Mouse (Mus musculus) embryonic facial prominence, embryonic 12.5 days (tissue): ENCODE data around the gene Noxa1. TPM values are rescaled to one million over a fixed set of nuclear protein-coding genes. Genes with fewer than 3 reads are reported as not detected.

Source experiments
- ATAC-seq: fragments of 200-750 bp; cut with Nextera tagmentation; 2 replicates; pipeline ENCODE4 v1.8.0; 2017; ENCODE audit not compliant: insufficient number of reproducible peaks, insufficient read depth, low FRiP score, low TSS enrichment
- H3K27ac ChIP-seq: fragments of 300-500 bp; sonication (generic); 2 replicates; pipeline ENCODE4 v1.5.1; 2016; ENCODE audit warnings: mild to moderate bottlenecking
- H3K27me3 ChIP-seq: fragments of 300-500 bp; sonication (generic); 2 replicates; pipeline ENCODE4 v1.6.1; 2016; ENCODE audit warnings: mild to moderate bottlenecking, moderate library complexity
- H3K36me3 ChIP-seq: fragments of 300-500 bp; sonication (generic); 2 replicates; pipeline ENCODE4 v1.6.1; 2016; ENCODE audit warnings: mild to moderate bottlenecking
- H3K4me1 ChIP-seq: fragments of 300-500 bp; sonication (generic); 2 replicates; pipeline ENCODE4 v1.6.1; 2016
- H3K4me2 ChIP-seq: fragments of 300-500 bp; sonication (generic); replicated peaks from 2 replicates; pipeline ENCODE4 v1.6.1; 2016; ENCODE audit warnings: mild to moderate bottlenecking, moderate library complexity
- H3K4me3 ChIP-seq: fragments of 300-500 bp; sonication (generic); 2 replicates; pipeline ENCODE4 v1.5.1; 2016; ENCODE audit warnings: mild to moderate bottlenecking
- H3K9ac ChIP-seq: fragments of 300-500 bp; sonication (generic); 2 replicates; pipeline ENCODE4 v1.6.1; 2016; ENCODE audit warnings: mild to moderate bottlenecking, moderate library complexity
- H3K9me3 ChIP-seq: fragments of 300-500 bp; sonication (generic); 2 replicates; pipeline ENCODE4 v1.6.1; 2016; ENCODE audit warnings: mild to moderate bottlenecking, moderate library complexity
- WGBS: fragments of 180-500 bp; shearing (Covaris S2); methylation state at CpG from one replicate; pipeline ENCODE4 v1.1.7; 2016; 5-methylcytosine and 5-hydroxymethylcytosine counted together
- polyA plus RNA-seq: library from polyadenylated mRNA; unstranded; fragments of >200 nt; fragmentation: Nextera tagmentation; extraction: Ambion mirVana; gene quantifications from 2 replicates; pipeline ENCODE4 v1.2.1, GENCODE M21; 2016

Gene Noxa1
- polyA plus RNA-seq, 1 experiment from 2014 or later, result not detected

GRCm38 (mm10) chr2:25094785-25095108 lies 202 bp downstream of the Noxa1 start:
- Histone ChIP-seq H3K27me3 (peaks cover 19% of the 10 kb centered on the region), H3K4me2 (peak overlapping the region; percentile 36), H3K9me3 (no peaks in the 10 kb centered on the region), H3K4me3 (peak overlapping the region; percentile 6; the same call in 1 of the 2 replicates), H3K27ac (no peak overlapping the region), H3K36me3 (no peaks in the 10 kb centered on the region), H3K4me1 (peaks cover 3% of the 10 kb centered on the region; the same call in 1 of the 2 replicates), H3K9ac (no peak overlapping the region)
- WGBS, result 43% methylated on average over 17 of the region's 17 CpGs
- ATAC-seq, result no peak

GRCm38 (mm10) chr2:25088636-25089035 lies 6.3 kb downstream of the Noxa1 start:
- Histone ChIP-seq H3K4me1 (no peaks in the 10 kb centered on the region), H3K9me3 (no peaks in the 10 kb centered on the region), H3K4me2 (no peak overlapping the region), H3K36me3 (no peaks in the 10 kb centered on the region), H3K27ac (no peak overlapping the region), H3K9ac (no peak overlapping the region), H3K4me3 (no peak overlapping the region), H3K27me3 (no peaks in the 10 kb centered on the region)
- 75% methylated on average over 3 of the region's 3 CpGs for WGBS
- ATAC-seq, result no peak

GRCm38 (mm10) chr2:25087842-25088241 lies 7.1 kb downstream of the Noxa1 start:
- ATAC-seq, result no peak
- Histone ChIP-seq H3K4me3 (no peak overlapping the region), H3K27ac (no peak overlapping the region), H3K4me1 (no peaks in the 10 kb centered on the region), H3K4me2 (no peak overlapping the region), H3K27me3 (no peaks in the 10 kb centered on the region), H3K9me3 (no peaks in the 10 kb centered on the region), H3K9ac (no peak overlapping the region), H3K36me3 (no peaks in the 10 kb centered on the region)
- WGBS, result 95% methylated on average over 2 of the region's 2 CpGs

GRCm38 (mm10) chr2:25085571-25085970 lies 9.4 kb downstream of the Noxa1 start:
- Histone ChIP-seq H3K27ac (no peak overlapping the region), H3K4me3 (no peak overlapping the region), H3K36me3 (no peaks in the 10 kb centered on the region), H3K4me1 (no peaks in the 10 kb centered on the region), H3K9ac (no peak overlapping the region), H3K4me2 (no peak overlapping the region), H3K9me3 (no peaks in the 10 kb centered on the region), H3K27me3 (no peaks in the 10 kb centered on the region)
- no peak for ATAC-seq
- WGBS, result 89% methylated on average over 5 of the region's 5 CpGs

- WGBS, result 80% methylated on average over 4 of the region's 4 CpGs
- Histone ChIP-seq H3K4me1 (no peaks in the 10 kb centered on the region), H3K4me2 (no peak overlapping the region), H3K9me3 (no peaks in the 10 kb centered on the region), H3K4me3 (no peak overlapping the region), H3K27ac (no peak overlapping the region), H3K9ac (no peak overlapping the region), H3K27me3 (no peaks in the 10 kb centered on the region), H3K36me3 (no peaks in the 10 kb centered on the region)
- ATAC-seq, result no peak
Observed at GRCm38 (mm10) chr2:25083697-25084096, 11.3 kb downstream of the Noxa1 start.

GRCm38 (mm10) chr2:25080076-25080475 lies 14.9 kb downstream of the Noxa1 start, which contains the start of gene Entpd8:
Gene Entpd8, plus strand, starts transcription at chr2:25080304.
- Histone ChIP-seq H3K4me2 (no peak within 1 kb of the TSS), H3K9ac (no peak within 1 kb of the TSS), H3K9me3 (no peaks in the 10 kb centered on the region), H3K4me3 (no peak within 1 kb of the TSS), H3K4me1 (no peaks in the 10 kb centered on the region), H3K36me3 (no peaks in the 10 kb centered on the region), H3K27ac (no peak within 1 kb of the TSS), H3K27me3 (no peaks in the 10 kb centered on the region)
- no peak for ATAC-seq
- 60% methylated on average over 5 of the region's 5 CpGs for WGBS

- H3K4me1 ChIP-seq, result no peaks in the 10 kb centered on the region
- H3K36me3 ChIP-seq, result no peaks in the 10 kb centered on the region
- no peak overlapping the region for H3K9ac ChIP-seq
- H3K27ac ChIP-seq, result no peak overlapping the region
- H3K4me2 ChIP-seq, result no peak overlapping the region
- ATAC-seq, result no peak
- no peak overlapping the region for H3K4me3 ChIP-seq
- no peaks in the 10 kb centered on the region for H3K27me3 ChIP-seq
- no peaks in the 10 kb centered on the region for H3K9me3 ChIP-seq
- 59% methylated on average over 1 of the region's 1 CpGs for WGBS
Observed at GRCm38 (mm10) chr2:25078967-25079366, 16.0 kb downstream of the Noxa1 start.

- H3K27ac ChIP-seq, result no peak overlapping the region
- H3K4me1 ChIP-seq, result no peaks in the 10 kb centered on the region
- H3K9ac ChIP-seq, result no peak overlapping the region
- no peak for ATAC-seq
- H3K4me3 ChIP-seq, result no peak overlapping the region
- no peaks in the 10 kb centered on the region for H3K9me3 ChIP-seq
- WGBS, result 74% methylated on average over 4 of the region's 4 CpGs
- no peaks in the 10 kb centered on the region for H3K27me3 ChIP-seq
- H3K4me2 ChIP-seq, result no peak overlapping the region
- no peaks in the 10 kb centered on the region for H3K36me3 ChIP-seq
Observed at GRCm38 (mm10) chr2:25075506-25075905, 19.4 kb downstream of the Noxa1 start.

- no peaks in the 10 kb centered on the region for H3K4me1 ChIP-seq
- 91% methylated on average over 4 of the region's 4 CpGs for WGBS
- no peak overlapping the region for H3K27ac ChIP-seq
Observed at GRCm38 (mm10) chr2:25072398-25072797, 22.6 kb downstream of the Noxa1 start.

GRCm38 (mm10) chr2:25069537-25069936 lies 25.4 kb downstream of the Noxa1 start:
- 79% methylated on average over 4 of the region's 4 CpGs for WGBS
- H3K4me1 ChIP-seq, result no peaks in the 10 kb centered on the region
- H3K9ac ChIP-seq, result no peak overlapping the region
- no peaks in the 10 kb centered on the region for H3K9me3 ChIP-seq
- H3K4me3 ChIP-seq, result no peak overlapping the region
- H3K27ac ChIP-seq, result no peak overlapping the region
- no peaks in the 10 kb centered on the region for H3K27me3 ChIP-seq
- no peaks in the 10 kb centered on the region for H3K36me3 ChIP-seq
- H3K4me2 ChIP-seq, result no peak overlapping the region
- ATAC-seq, result no peak

More at GRCm38 (mm10) chr2:25072398-25072797, 22.6 kb downstream of the Noxa1 start:
- Histone ChIP-seq H3K9me3 (no peaks in the 10 kb centered on the region), H3K27me3 (no peaks in the 10 kb centered on the region), H3K4me3 (no peak overlapping the region), H3K4me2 (no peak overlapping the region), H3K36me3 (no peaks in the 10 kb centered on the region), H3K9ac (no peak overlapping the region)
- ATAC-seq, result no peak

- H3K4me2 ChIP-seq, result no peak overlapping the region
- no peaks in the 10 kb centered on the region for H3K27me3 ChIP-seq
- peaks cover 15% of the 10 kb centered on the region; the same call in 1 of the 2 replicates for H3K36me3 ChIP-seq
- 74% methylated on average over 4 of the region's 4 CpGs for WGBS
- no peak overlapping the region for H3K4me3 ChIP-seq
- no peak for ATAC-seq
- no peak overlapping the region for H3K9ac ChIP-seq
- no peak overlapping the region for H3K27ac ChIP-seq
- no peaks in the 10 kb centered on the region for H3K9me3 ChIP-seq
- H3K4me1 ChIP-seq, result no peaks in the 10 kb centered on the region
Observed at GRCm38 (mm10) chr2:25066552-25066951, 28.4 kb downstream of the Noxa1 start.

- ATAC-seq, result no peak
- no peak overlapping the region for H3K4me3 ChIP-seq
- no peak overlapping the region for H3K27ac ChIP-seq
- no peaks in the 10 kb centered on the region for H3K27me3 ChIP-seq
- H3K36me3 ChIP-seq, result peaks cover 25% of the 10 kb centered on the region; the same call in 1 of the 2 replicates
- no peak overlapping the region for H3K4me2 ChIP-seq
- H3K4me1 ChIP-seq, result no peaks in the 10 kb centered on the region
- H3K9ac ChIP-seq, result no peak overlapping the region
- no peaks in the 10 kb centered on the region for H3K9me3 ChIP-seq
Observed at GRCm38 (mm10) chr2:25065537-25065936, 29.4 kb downstream of the Noxa1 start.

GRCm38 (mm10) chr2:25064285-25064684 lies 30.7 kb downstream of the Noxa1 start:
- Histone ChIP-seq H3K4me1 (no peaks in the 10 kb centered on the region), H3K9me3 (no peaks in the 10 kb centered on the region), H3K4me3 (no peak overlapping the region), H3K27ac (no peak overlapping the region), H3K36me3 (peaks cover 36% of the 10 kb centered on the region), H3K27me3 (no peaks in the 10 kb centered on the region), H3K4me2 (no peak overlapping the region), H3K9ac (no peak overlapping the region)
- 95% methylated on average over 1 of the region's 1 CpGs for WGBS
- no peak for ATAC-seq
